Mouse (Mus musculus) forebrain, postnatal 0 days (tissue): ENCODE results near the gene Krt7. TPM values are rescaled to one million over a fixed set of nuclear protein-coding genes. Genes with fewer than 3 reads are reported as not detected.

Source experiments
- ATAC-seq: fragments of 200-750 bp; cut with Nextera tagmentation; 2 replicates; pipeline ENCODE4 v1.8.0; 2017; ENCODE audit warnings: mild to moderate bottlenecking, moderate library complexity
- DNase-seq: peaks from one replicate; pipeline ENCODE4 v3.0.0-alpha.2; 2015
- H3K27ac ChIP-seq: fragments of 300-500 bp; sonication (generic); 2 replicates; pipeline ENCODE4 v1.5.1; 2014; ENCODE audit warnings: low read depth, mild to moderate bottlenecking, antibody characterized with exemption, low read length, moderate library complexity, mixed read lengths
- H3K27me3 ChIP-seq: fragments of 300-500 bp; sonication (generic); 2 replicates; pipeline ENCODE4 v1.6.1; 2014; ENCODE audit warnings: mild to moderate bottlenecking, low read length, mixed read lengths; ENCODE audit not compliant: insufficient read depth
- H3K36me3 ChIP-seq: fragments of 300-500 bp; sonication (generic); 2 replicates; pipeline ENCODE4 v1.6.1; 2014; ENCODE audit warnings: mild to moderate bottlenecking, moderate library complexity; ENCODE audit not compliant: insufficient read depth
- H3K4me1 ChIP-seq: fragments of 300-500 bp; sonication (generic); 2 replicates; pipeline ENCODE4 v1.6.1; 2014; ENCODE audit warnings: antibody characterized with exemption; ENCODE audit not compliant: insufficient read depth
- H3K4me2 ChIP-seq: fragments of 300-500 bp; sonication (generic); 2 replicates; pipeline ENCODE4 v1.6.1; 2014; ENCODE audit warnings: low read depth, mild to moderate bottlenecking, moderate library complexity
- H3K4me3 ChIP-seq: fragments of 300-500 bp; sonication (generic); 2 replicates; pipeline ENCODE4 v1.5.1; 2014; ENCODE audit warnings: low read depth, low read length, mixed read lengths
- H3K9ac ChIP-seq: fragments of 300-500 bp; sonication (generic); 2 replicates; pipeline ENCODE4 v1.6.1; 2014; ENCODE audit warnings: mild to moderate bottlenecking
- H3K9me3 ChIP-seq: fragments of 300-500 bp; sonication (generic); 2 replicates; pipeline ENCODE4 v1.6.1; 2016; ENCODE audit warnings: low read length
- CTCF ChIP-seq: sonication (generic); IDR thresholded peaks from 2 replicates; pipeline ENCODE4 v1.5.1; 2016; ENCODE audit warnings: antibody characterized with exemption, control low read depth, low read depth
- WGBS: fragments of 180-500 bp; shearing (Covaris S2); extraction: QIAGEN DNeasy Blood & Tissue Kit; methylation state at CpG from one replicate; pipeline ENCODE4 v1.1.7; 2014; 5-methylcytosine and 5-hydroxymethylcytosine counted together
- polyA plus RNA-seq: library from polyadenylated mRNA; unstranded; fragments of >200 nt; fragmentation: Nextera tagmentation; extraction: Ambion mirVana; gene quantifications from 2 replicates; pipeline ENCODE4 v1.2.1, GENCODE M21; 2015
- total RNA-seq: library from RNA; depleted of rRNA; stranded (reverse); fragments of >200 nt; gene quantifications from 2 replicates; pipeline ENCODE4 v1.2.3, GENCODE M21; 2014

Gene Krt7
- total and polyA plus RNA-seq, 2 experiments from 2014 or later, result 0.24 to 0.29 TPM

DNA sequence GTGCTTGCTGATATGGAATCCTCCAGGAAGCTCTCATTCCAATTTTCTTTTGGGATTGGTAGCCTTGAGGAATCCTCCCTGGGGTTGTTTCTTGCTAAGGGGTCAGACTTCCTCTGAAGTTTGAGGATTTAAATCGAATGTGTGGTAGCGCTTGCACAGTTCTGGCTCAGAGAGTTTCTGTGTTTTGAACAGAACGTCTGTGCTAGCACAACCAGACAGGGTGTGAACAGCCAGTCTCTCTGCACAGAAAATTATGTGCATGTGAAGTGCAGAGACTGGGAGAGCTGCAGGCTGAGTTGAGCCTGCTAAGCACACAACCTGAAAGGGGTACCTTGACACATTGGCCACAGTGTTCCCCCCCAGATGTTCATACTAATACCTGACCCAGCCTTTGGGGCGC lies 30.0 kb downstream of the Krt7 start:
- no peak overlapping the region for H3K27ac ChIP-seq
- no peaks in the 10 kb centered on the region for H3K9me3 ChIP-seq
- H3K36me3 ChIP-seq, result no peaks in the 10 kb centered on the region
- DNase-seq, result peak; percentile 71
- no peak overlapping the region for H3K9ac ChIP-seq
- no peak for TF ChIP-seq CTCF
- 67% methylated on average over 4 of the region's 4 CpGs for WGBS
- ATAC-seq, result peak; percentile 76
- H3K27me3 ChIP-seq, result no peaks in the 10 kb centered on the region
- H3K4me3 ChIP-seq, result no peak overlapping the region
- no peak overlapping the region for H3K4me2 ChIP-seq
- peaks cover 5% of the 10 kb centered on the region; the same call in 1 of the 2 replicates for H3K4me1 ChIP-seq

DNA sequence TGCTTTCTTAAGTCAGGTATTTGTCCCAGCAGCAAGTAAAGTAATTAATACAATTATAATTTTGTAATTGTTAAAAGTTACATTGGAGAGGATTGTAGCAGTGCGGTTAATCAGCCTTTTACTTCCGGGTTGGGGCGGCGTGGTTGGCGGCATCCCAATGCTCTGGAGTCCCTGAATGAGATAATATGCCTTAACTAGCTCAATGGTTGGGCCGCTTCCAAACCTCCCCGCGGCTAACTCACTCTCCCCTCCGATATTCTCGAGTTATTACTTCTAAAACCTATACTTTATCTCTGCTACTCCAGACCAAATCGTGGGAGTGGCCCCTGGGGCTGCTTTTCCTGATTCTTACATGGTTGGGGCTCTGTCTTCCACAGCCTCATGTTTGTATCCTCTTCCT lies 35.7 kb downstream of the Krt7 start:
- no peak for TF ChIP-seq CTCF
- no peak overlapping the region for H3K9ac ChIP-seq
- H3K27me3 ChIP-seq, result no peaks in the 10 kb centered on the region
- no peak for ATAC-seq
- no peaks in the 10 kb centered on the region for H3K36me3 ChIP-seq
- H3K9me3 ChIP-seq, result no peaks in the 10 kb centered on the region
- no peak for DNase-seq
- no peak overlapping the region for H3K4me3 ChIP-seq
- H3K4me2 ChIP-seq, result no peak overlapping the region
- WGBS, result 50% methylated on average over 11 of the region's 11 CpGs
- no peaks in the 10 kb centered on the region for H3K4me1 ChIP-seq
- H3K27ac ChIP-seq, result no peak overlapping the region

DNA sequence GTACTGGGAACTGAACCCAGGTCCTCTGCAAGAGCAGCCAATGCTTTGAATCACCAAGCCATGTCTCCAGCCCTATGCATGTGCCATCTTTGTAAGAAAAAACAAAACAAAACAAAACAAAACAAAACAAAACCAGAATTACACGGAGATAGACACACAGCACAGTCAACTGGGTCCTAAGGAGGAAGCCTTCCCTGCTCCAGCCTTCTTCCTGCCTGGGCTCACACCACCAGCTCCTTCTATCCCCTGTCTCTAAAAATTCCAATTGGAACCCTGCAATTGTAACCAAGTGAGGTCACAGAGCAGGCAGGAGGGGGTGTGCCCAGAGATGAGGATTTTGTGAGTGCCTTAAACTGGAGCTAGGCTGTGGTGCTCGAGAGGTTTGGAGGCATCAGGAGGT lies 36.6 kb downstream of the Krt7 start, which contains the start of gene Krt88:
Gene Krt88 (plus strand): TSS at position 301 of the 400 bp plus-strand sequence.
- TF ChIP-seq CTCF, result no peak
- DNase-seq (no peak), ATAC-seq (no peak)
- no peaks in the 10 kb centered on the region for H3K36me3 ChIP-seq
- H3K9ac ChIP-seq, result no peak within 1 kb of the TSS
- no peak within 1 kb of the TSS for H3K4me2 ChIP-seq
- H3K4me1 ChIP-seq, result no peaks in the 10 kb centered on the region
- no peak within 1 kb of the TSS for H3K4me3 ChIP-seq
- H3K9me3 ChIP-seq, result no peaks in the 10 kb centered on the region
- no peaks in the 10 kb centered on the region for H3K27me3 ChIP-seq
- H3K27ac ChIP-seq, result no peak within 1 kb of the TSS
- WGBS, result 76% methylated on average over 2 of the region's 2 CpGs

DNA sequence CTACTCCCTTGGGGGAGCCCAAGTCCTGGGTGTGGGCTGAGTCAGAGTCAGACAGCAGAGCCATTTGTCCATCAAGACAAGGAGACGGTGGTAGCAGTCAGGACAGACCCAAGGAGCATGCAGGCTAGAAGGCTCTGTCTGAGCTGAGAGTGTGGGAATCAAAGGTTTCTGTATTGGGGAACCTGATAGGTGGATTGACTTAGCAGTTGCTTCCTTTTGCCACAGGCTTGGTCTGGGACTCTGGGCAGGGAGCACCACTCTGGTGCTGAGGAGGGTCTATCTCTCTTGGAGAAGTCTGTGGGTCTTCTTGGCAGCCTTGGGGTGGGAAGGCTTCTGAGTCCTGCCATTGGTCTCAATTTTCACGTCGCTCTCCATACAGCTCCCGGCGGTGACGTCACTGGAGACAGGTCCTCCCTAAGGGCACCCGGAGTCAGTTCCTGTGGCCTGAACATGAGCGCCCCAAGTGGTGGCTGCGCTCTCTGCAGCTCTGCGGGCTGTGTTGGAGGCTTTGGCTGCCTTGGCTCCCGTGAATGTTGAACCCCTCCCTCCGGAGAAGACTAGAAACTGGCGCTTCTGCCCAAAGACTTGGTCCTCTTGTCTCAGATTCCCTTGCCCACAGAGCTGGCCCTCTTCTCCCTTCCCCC lies 42.4 kb downstream of the Krt7 start:
- Histone ChIP-seq H3K9me3 (0 out of 2 replicates have a peak, but pooled peaks cover 3% of the 10 kb centered on the region), H3K9ac (no peak overlapping the region), H3K4me1 (no peaks in the 10 kb centered on the region), H3K27me3 (no peaks in the 10 kb centered on the region), H3K36me3 (no peaks in the 10 kb centered on the region), H3K27ac (no peak overlapping the region), H3K4me3 (no peak overlapping the region), H3K4me2 (no peak overlapping the region)
- ATAC-seq (peak; percentile 79), DNase-seq (peak; percentile 54)
- TF ChIP-seq CTCF, result peak; percentile 68
- WGBS, result 9% methylated on average over 13 of the region's 13 CpGs

DNA sequence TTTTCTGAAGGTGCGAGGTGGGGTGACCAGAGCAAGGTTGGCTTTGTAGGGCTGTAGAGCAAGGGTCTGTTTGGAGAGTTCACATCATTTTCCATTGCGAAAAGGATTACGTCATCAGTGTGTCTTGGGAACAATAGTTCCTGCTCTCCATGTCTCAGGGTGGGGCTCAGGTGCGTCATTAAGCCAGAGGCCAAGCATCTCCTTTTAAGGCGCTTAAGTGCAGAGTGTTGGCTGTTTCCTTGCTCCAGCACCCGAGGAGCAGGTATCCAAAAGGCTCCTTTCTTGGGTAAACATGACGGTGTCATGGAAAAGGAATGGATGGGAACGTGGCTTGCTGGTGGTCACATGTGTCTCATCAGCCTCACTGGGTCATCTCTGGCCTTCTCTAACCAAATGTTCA lies 43.9 kb downstream of the Krt7 start:
- H3K36me3 ChIP-seq, result no peaks in the 10 kb centered on the region
- WGBS, result 93% methylated on average over 8 of the region's 8 CpGs
- no peak for DNase-seq
- H3K27me3 ChIP-seq, result no peaks in the 10 kb centered on the region
- no peak for ATAC-seq
- no peak overlapping the region for H3K4me2 ChIP-seq
- no peak overlapping the region for H3K9ac ChIP-seq
- no peaks in the 10 kb centered on the region for H3K4me1 ChIP-seq
- TF ChIP-seq CTCF, result no peak
- H3K27ac ChIP-seq, result no peak overlapping the region
- no peak overlapping the region for H3K4me3 ChIP-seq
- H3K9me3 ChIP-seq, result 0 out of 2 replicates have a peak, but pooled peaks cover 3% of the 10 kb centered on the region

DNA sequence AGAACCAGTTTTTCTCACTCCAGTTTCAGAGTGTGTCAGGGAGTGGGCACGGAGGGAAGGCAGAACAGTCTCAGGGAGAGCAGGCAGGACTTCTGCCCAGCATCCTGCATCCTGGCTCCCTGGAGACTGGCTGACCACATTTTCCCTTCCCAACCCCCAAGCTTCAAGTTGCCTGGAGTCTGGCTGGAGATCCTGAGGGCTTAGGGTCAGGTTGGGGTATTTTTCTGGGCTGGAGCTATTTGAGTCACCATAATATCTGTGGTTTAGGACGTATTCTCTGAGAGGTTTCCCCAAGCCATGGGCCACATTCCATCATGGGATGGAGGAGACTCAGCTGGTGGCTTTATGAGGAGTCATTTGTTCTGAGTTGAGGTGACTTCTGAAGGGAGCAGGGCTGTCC lies 44.4 kb downstream of the Krt7 start:
- no peak for TF ChIP-seq CTCF
- DNase-seq (no peak), ATAC-seq (no peak)
- Histone ChIP-seq H3K27ac (no peak overlapping the region), H3K27me3 (no peaks in the 10 kb centered on the region), H3K4me3 (no peak overlapping the region), H3K9me3 (0 out of 2 replicates have a peak, but pooled peaks cover 3% of the 10 kb centered on the region), H3K9ac (no peak overlapping the region), H3K4me1 (no peaks in the 10 kb centered on the region), H3K4me2 (no peak overlapping the region), H3K36me3 (no peaks in the 10 kb centered on the region)
- WGBS, result 92% methylated on average over 2 of the region's 2 CpGs

DNA sequence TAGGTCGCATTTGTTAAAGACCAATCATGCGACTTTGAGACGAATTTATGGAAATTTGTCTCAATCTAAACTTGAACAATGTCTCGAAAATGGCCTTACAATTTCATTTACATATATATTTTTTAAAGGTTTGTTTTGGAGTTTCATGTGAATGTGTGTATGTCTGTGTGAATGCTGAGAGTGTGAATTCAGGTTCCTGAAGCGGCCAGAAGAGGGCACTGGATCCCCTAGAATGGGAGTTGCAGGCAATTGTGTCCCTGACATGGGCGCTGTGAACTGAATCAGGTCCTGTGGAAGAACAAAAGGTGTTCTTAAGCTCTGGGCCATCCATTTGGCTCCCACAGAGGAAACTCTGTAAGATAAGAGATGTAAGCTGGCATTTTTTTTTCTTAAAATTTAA lies 45.0 kb downstream of the Krt7 start:
- Histone ChIP-seq H3K27ac (no peak overlapping the region), H3K27me3 (no peaks in the 10 kb centered on the region), H3K4me1 (no peaks in the 10 kb centered on the region), H3K4me3 (no peak overlapping the region), H3K9ac (no peak overlapping the region), H3K36me3 (no peaks in the 10 kb centered on the region), H3K4me2 (no peak overlapping the region), H3K9me3 (0 out of 2 replicates have a peak, but pooled peaks cover 3% of the 10 kb centered on the region)
- no peak for TF ChIP-seq CTCF
- DNase-seq (no peak), ATAC-seq (no peak)
- 90% methylated on average over 6 of the region's 6 CpGs for WGBS
